Mouse (Mus musculus) testis, adult 2 months (tissue): ENCODE measurements around the gene Flt3.

ENCODE experiments used
- CTCF ChIP-seq: fragments of 200-500 bp; IDR thresholded peaks from 2 replicates; pipeline ENCODE4 v1.5.1; 2012; ENCODE audit warnings: low read depth, mild to moderate bottlenecking, inconsistent platforms, low read length, moderate library complexity; ENCODE audit not compliant: control insufficient read depth, insufficient read depth, insufficient replicate concordance
- POLR2A ChIP-seq: fragments of 200-500 bp; IDR thresholded peaks from 2 replicates; pipeline ENCODE4 v1.6.1; 2012; ENCODE audit warnings: low read depth, mild to moderate bottlenecking, inconsistent platforms, low read length, moderate library complexity; ENCODE audit not compliant: control insufficient read depth

- TF ChIP-seq CTCF (no peak), POLR2A (no peak)
Measured at GRCm38 (mm10) chr5:147399843-147400504, at the start of gene Flt3.
